Mouse (Mus musculus) liver, adult (tissue): ENCODE data around the gene Btbd10.

Source experiments
- GATA4 ChIP-seq: IDR thresholded peaks from 2 replicates; pipeline ENCODE4 v1.6.1; 2014; ENCODE audit warnings: mild to moderate bottlenecking, low read length; ENCODE audit not compliant: insufficient replicate concordance

Gene Btbd10

DNA sequence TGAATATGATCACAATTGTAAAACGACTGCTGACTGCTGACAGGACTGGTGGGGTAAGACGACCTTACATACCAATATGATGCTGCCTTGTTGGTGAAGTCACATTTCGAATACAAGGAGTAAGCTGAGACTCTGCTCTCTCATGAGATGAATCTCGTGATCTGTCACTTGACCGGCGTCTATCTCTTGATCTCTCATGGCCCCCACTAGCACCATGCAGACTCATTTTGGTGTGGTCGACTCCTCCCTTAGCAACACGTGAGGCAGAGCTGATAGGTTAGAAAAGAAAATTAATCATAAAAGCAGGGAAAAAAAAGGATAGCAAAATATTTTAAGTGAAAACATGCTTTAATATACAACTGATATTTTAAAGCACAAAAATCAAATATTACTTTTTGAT, 33.9 kb downstream of the Btbd10 start:
- no peak for TF ChIP-seq GATA4

DNA sequence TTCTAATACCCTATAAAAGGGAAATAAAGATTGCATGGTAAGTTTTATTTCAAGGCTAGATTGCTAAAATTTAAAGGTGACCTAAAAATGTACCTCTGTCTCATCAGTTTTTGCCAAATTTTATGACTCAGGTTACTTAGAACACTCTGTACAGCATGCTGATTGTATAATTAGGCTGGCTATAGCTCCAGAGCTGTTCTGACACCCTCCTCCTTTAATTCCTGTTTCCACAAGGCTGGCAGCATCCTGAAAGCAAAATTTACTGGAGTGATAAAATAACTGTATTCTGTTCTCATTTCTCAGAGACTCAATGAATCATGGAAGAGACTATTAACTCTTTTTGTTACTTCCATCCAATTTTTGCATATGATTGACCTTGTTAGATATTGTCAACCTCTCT, 35.2 kb downstream of the Btbd10 start:
- no peak for TF ChIP-seq GATA4

DNA sequence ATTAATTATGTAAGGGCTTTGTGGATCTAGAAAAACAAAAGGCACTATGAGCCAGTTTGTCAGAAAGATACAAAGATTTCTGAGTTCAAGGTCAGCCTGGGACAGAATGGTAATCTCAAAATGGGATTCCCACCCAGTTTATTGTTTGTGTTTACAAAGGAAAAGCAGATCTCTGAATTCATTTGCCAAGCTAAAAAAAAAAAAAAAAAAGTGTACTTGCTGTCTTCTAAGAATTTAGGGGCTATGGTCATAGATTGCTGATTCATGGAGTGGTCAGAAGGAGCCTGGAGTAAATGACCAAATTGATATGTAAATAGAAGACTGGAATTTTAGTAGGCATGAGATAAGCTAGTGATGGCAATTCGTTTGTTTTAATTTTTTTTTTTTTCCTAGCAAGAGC, 49.1 kb downstream of the Btbd10 start:
- TF ChIP-seq GATA4 = no peak

DNA sequence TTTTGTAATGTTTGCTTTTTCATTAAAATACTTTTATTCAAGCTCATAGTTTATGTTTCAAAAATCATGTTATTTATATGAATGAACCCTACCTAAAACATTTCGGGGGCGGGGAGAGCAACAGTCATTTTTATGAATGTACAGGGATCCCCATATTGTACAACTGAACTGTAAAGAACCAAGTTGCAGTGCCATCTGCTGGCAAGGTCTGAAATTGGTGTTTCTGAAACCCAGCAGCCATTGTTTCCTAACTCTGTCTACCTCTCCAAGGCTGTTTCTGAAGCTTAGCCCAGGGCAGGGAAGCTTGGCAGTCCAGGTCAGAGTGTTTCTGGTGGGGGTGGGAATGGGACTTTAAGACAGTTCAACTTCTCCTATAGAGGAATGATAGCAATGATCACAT, 57.4 kb downstream of the Btbd10 start:
- TF ChIP-seq GATA4 = no peak

DNA sequence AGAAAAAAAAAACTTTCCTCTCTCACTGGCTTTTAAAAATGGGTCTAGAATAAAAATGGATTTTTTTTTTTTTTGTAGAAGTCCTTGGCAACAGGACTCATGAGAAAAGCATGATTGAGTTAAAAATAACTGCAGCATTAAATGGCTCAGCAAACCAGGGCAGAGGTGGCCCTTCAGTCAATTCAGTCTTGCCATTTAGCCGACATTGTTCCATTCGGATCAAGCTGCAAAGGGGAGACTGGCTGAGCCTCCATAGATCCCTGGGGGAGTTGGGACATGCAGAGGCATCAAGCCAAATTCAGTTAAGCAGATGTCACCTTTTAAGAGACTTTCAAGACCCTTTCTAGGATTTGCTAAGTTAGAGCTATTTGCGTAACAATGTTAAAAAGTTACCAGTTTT, 59.1 kb downstream of the Btbd10 start:
- TF ChIP-seq GATA4 = no peak

DNA sequence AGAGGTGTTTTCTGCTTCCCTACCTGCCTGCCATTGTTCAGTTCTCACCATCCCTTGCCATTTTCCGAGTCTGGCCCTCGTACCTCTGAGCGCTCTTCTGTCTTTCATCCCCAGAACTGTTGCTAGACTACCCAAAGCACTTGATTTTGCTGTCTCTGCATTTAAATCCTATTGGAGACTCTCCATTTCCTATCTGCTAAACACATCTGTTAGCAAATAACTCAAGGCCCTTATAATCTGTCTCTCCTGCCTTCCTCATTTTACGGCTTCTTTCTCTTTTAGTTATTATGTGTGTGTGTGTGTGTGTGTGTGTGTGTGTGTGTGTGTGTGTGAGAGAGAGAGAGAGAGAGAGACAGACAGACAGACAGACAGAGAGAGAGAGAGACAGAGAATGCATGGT, 71.4 kb downstream of the Btbd10 start:
- TF ChIP-seq GATA4 = no peak

DNA sequence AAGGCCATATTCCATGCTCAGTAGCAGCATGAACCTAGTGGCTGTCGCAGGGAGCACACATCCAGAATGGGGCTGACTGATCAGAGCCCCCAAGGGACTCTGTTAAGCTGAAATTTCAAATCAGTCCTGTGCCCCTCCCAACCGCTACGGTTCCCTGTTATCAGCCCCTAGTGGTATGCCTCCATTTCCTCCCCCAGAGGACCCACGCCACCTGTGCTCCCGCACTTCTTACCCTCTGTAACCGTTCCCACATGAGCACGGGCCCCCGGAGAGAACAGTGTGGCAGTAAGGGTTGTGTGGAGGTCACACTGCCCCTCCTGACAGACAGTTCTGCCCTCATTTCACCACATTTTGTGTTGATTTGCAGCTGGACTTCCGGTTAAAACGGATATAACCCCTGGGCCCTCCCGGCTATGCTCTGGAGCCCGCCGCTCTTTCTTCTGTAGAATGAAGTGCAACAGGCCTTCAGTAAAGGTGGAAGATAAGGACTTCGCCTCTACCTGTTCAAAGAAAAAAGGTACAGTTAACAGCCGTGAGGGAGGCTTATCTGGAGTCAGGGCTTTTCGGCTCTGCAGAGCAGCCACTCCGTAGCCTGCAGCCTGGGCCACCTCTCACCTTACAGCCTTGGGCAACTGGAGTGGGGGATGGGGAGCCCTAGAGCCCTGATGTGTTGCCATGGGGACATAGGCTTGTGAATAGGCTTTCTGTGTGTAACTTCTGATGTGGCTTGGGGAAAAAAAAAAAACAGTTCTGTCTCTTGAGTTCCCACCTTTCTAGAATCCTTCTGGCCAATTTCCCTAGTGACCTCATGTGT, 73.9 kb downstream of the Btbd10 start:
- no peak for TF ChIP-seq GATA4

DNA sequence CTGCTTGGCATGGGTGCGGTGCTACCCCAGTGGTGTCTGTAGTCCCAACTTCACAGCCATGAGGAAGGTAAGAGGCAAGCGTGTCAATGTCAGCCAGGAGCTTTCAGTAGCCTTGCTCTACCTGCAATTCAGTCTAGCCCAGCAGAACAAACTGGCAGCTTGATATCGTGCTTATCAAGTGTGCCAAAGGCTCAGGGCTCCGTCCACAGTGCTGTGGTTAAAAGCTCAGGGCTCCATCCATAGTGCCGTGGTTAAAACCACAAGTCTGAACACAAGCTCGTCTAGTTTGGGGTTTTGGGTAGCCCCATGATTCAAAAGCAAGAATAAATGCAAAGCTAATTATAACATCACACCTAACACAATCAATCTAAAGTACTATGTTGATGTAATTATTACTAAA, 74.6 kb downstream of the Btbd10 start:
- TF ChIP-seq GATA4 = no peak

DNA sequence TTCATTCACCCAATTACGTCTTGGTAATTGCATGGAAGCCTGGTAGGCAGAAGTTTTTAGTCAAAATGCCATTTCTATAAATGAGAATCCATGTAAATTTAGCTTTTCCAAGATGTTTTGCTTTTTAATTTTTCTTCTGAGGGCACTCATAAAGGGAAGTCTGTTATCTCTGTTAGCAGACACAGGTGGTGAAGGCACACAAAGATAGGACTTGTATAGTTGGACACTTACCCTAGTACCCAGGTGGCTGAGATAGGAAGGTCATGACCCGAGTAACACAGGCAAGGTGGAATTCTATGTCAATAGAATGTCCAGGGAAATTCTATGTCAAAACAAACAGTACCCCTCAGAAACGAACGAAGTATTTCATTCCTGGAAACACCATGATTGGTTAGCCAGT, 77.0 kb downstream of the Btbd10 start:
- no peak for TF ChIP-seq GATA4

DNA sequence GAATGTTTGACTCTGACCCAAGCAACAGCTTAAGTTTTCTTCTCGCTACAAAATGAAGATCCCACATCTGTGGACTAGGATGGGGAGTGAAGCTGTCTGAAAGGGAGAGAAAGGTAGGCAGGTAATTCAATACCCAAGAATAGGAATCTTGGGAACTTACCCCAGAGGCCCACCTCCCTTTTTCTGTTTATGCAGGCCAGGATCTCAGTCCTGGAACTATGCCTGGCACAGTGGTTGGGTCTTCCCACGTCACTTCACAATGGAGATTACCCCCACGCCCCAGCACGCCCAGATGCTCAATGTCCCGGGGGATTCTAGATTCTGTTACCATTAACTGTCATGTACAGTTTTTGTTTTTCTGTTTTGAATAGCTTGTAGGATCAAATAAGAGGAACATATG, 77.5 kb downstream of the Btbd10 start:
- no peak for TF ChIP-seq GATA4

DNA sequence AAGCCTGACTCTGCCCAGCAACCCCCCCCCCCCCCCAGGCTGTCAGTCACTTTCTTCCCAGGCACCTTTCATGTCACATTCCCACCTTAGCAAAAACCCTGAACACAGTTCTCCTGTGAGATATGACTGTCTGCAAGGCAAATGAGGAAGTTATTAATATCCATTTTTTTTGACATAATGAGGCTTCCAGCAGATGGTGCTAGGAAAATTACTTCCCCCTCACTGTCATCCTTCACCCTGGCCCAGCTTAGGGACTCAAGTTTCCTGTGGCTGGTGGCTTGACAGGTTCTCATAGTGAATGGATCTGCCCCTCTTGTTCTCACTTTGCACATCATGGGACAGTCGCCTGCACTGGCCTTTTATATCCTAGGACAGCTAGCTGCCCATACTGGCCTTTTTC, 80.0 kb downstream of the Btbd10 start:
- TF ChIP-seq GATA4 = no peak

DNA sequence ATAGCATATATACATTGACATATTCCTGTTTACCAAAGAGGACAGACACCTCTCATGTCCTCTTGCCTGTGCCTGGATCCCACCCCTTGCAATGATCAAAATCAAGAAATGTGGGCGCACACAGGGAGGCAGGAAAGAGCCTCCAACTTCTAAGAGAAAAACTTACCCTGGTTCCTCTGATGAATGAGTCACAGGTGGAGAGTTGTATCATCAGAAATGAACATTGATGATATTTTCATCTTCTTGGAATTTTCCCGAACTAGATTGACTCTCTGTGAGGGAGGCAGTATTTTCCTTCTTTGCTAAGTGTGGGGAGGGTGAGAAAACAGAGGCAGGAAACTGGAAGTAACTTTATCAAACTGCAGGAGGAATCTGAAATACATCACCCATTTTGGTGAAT, 83.8 kb downstream of the Btbd10 start:
- TF ChIP-seq GATA4 = no peak

DNA sequence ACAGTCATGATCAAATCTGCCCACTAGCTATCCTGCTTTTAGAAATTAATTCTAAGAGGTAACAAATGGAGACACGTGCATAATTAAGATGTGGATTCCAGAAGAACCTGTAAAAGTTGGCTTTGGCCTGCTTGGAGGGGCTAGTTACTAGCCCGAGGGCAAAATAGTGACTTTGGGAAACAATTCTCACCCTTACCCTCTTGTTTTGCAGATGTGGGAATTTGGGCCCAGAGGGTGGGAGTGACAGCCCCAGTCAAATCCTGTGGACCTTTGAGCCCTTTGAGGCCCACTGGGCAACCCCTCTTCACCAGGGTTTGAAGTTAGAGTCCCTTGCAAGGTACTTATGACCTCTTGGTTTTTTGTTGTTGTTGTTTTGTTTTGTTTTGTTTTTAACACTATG, 89.9 kb downstream of the Btbd10 start:
- no peak for TF ChIP-seq GATA4

DNA sequence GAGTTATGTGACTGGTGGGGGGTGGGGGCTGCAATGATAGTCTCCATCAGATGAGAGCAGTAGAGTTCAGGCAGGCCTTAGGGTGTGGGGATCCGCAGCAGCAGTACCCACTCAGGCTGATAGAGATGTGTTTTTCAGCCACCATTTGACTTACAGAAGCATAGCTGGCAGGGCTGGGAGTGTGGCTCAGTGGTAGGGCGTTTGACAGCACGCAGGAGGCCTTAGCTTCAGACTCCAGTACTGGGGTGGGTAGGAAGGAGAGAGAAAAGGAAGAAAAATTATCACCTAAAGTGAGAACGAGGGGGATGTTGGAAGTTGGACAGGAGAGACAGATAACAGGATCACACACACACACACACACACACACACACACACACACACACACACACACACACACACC, 90.7 kb downstream of the Btbd10 start:
- no peak for TF ChIP-seq GATA4

DNA sequence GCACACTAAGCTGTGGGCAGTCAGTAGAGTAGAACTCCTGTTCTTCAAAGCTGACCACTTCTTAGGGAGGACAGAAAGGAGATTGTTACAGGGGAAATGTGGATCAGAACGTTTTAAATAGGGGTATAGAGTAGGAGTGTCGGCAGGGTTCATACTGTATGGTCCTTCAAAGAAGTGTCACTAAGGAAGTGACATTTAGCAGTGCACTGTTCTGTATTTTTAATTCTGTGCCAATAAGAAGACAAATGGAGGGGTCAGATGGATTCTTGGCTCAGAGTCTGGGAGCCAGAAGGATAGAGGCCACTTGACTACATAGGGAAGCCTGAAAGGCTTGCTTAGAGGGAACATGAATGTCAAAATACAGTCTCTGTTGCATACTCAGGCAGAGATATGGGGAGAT, 91.9 kb downstream of the Btbd10 start:
- no peak for TF ChIP-seq GATA4

DNA sequence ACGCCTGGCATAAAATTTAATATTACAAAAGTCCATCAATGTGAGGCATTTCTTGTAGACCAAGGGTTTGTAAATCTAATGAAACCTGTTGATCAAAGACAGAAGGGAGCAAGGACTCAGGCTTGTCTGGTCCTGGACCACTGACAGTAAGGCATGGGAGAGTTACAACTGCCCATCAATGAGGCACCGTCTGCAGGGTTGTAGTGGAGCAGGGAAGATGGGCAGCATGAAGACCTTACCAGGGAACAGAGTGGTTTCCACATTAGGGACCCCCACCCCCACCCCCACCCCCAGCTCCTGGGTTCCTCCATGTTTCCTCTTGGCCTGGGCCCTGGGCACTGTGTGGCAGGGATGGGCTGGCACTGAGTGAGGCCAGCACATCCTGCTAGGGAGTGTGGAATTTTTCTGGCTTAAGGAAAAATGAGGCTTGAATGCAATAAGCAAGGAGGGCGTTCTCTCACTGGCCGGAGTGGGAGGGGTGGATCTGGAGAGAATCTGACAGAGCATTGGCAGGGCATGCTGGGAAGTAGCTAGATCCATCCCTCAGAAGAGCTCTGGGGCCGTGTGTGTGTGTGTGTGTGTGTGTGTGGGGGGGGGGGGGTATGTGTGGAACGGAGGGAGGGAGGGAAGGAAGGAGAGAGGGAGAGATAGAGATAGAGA, 96.7 kb downstream of the Btbd10 start:
- no peak for TF ChIP-seq GATA4

DNA sequence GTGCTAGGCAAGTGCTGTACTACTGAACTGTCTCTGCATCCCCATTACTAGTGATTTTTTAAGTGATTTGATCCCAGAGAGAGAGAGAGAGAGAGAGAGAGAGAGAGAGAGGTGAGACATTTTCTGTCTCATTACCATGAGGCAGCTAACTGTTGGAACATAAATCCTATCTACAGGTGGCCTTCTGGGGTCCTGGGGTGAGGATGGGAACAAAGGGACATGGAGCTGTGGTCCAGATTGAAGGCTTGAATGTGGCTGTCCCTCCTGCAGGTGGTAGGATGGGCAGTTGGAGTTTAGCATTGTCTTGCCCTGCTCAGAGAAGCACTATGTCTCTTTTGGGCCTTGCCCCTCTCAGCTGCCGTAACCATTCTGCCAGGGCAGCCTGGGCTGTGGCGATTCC, 98.2 kb downstream of the Btbd10 start:
- no peak for TF ChIP-seq GATA4
